Mouse (Mus musculus) olfactory bulb, adult 2 months (tissue): ENCODE results near the gene Irgm1. TPM values are rescaled to one million over a fixed set of nuclear protein-coding genes. Genes with fewer than 3 reads are reported as not detected.
"Not testable (repeated sequence)": the region's sequence is repeated elsewhere in the genome, so short reads cannot be mapped to it uniquely, and the experiment has no call there.

Experiments
- H3K27ac ChIP-seq: fragments of 200-500 bp; 2 replicates; pipeline ENCODE4 v1.5.1; 2012; ENCODE audit warnings: low read depth, low read length; ENCODE audit not compliant: insufficient read depth
- H3K4me1 ChIP-seq: fragments of 200-500 bp; 2 replicates; pipeline ENCODE4 v1.6.1; 2012; ENCODE audit warnings: low read length; ENCODE audit not compliant: control insufficient read depth, insufficient read depth
- H3K4me3 ChIP-seq: fragments of 200-500 bp; 2 replicates; pipeline ENCODE4 v1.5.1; 2012; ENCODE audit warnings: mild to moderate bottlenecking, low read depth, low read length, moderate library complexity; ENCODE audit not compliant: insufficient read depth
- CTCF ChIP-seq: fragments of 200-500 bp; IDR thresholded peaks from 2 replicates; pipeline ENCODE4 v1.5.1; 2012; ENCODE audit warnings: low read depth, mild to moderate bottlenecking, low read length, moderate library complexity; ENCODE audit not compliant: insufficient read depth
- POLR2A ChIP-seq: fragments of 200-500 bp; IDR thresholded peaks from 2 replicates; pipeline ENCODE4 v1.6.1; 2012; ENCODE audit warnings: mild to moderate bottlenecking, low read depth, low read length, moderate library complexity; ENCODE audit not compliant: insufficient read depth
- WGBS: fragments of 180-500 bp; shearing (Covaris S2); methylation state at CpG from one replicate; pipeline ENCODE4 v1.1.7; 2018; 5-methylcytosine and 5-hydroxymethylcytosine counted together
- polyA plus RNA-seq: library from polyadenylated mRNA; stranded (reverse); fragments of >200 nt; gene quantifications from 2 replicates; pipeline ENCODE4 v1.2.4, GENCODE M21; 2012; ENCODE audit warnings: low replicate concordance; ENCODE audit not compliant: missing spikeins, insufficient read depth, insufficient read length

Gene Irgm1
- polyA plus RNA-seq, 1 experiment, result not detected

DNA sequence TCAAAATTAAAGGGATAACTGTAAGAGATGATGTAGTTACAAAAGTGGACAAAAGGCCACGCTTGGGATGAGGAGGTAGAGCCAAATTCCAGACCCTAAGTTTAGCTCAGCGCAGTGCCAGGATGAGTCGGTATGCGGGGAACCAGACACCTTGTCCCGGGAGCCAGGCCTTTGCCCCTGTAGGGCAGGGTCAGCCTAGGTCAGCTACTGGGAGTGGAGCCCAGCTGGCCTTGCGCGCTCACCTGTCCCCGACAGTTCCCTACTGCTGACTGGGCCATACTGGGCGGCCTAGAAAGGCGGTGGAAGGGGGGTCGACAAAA, 34.5 kb downstream of the Irgm1 start:
- WGBS, result 38% methylated on average over 11 of the region's 11 CpGs
- H3K4me1 ChIP-seq, result peaks cover 9% of the 10 kb centered on the region
- no peak overlapping the region for H3K27ac ChIP-seq
- H3K4me3 ChIP-seq, result peak overlapping the region; percentile 84
- TF ChIP-seq CTCF (no peak), POLR2A (no peak)

- WGBS, result 86% methylated on average over 6 of the region's 6 CpGs
- no peak overlapping the region for H3K4me3 ChIP-seq
- H3K27ac ChIP-seq, result no peak overlapping the region
- TF ChIP-seq POLR2A (no peak), CTCF (no peak)
- peaks cover 9% of the 10 kb centered on the region for H3K4me1 ChIP-seq
Observed at GRCm38 (mm10) chr11:48835923-48836322, 35.6 kb downstream of the Irgm1 start.

GRCm38 (mm10) chr11:48833731-48834639, 37.5 kb downstream of the Irgm1 start:
- WGBS, result under 1% methylated on average over 30 of the region's 30 CpGs

DNA sequence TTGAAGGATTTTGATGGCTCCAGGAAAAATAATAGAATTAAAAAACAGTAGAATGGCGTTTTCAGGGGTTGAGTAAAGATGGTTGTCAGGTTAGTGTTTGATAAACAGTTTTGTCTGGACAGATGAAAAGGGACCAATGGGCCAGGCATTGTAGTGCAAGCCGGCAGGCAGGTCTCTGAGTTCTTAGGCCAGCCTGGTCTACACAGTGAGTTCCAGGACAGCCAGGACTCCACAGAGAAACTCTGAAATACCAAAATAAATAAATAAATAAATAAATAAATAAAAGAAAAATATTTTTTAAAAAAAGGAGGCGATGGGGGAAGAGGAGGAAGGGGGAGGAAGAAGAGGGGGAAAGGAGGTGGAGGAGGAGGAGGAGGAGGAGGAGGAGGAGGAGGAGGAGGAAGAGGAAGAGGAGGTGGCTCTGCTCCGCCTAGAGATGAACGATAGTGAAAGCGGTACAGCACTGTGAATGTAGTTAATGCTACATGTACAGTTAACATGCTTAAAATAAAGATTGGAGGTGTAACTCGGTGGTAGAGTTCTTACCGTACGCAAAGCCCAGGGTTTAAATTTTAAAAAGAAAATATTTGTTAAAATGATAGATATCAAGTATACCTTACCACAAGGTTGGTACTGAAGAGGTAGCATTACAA, 38.3 kb downstream of the Irgm1 start:
- H3K4me1 ChIP-seq, result peaks cover 6% of the 10 kb centered on the region
- no peak overlapping the region for H3K4me3 ChIP-seq
- TF ChIP-seq CTCF (no peak), POLR2A (no peak)
- WGBS, result 25% methylated on average over 9 of the region's 9 CpGs
- H3K27ac ChIP-seq, result no peak overlapping the region

More at GRCm38 (mm10) chr11:48833731-48834639, 37.5 kb downstream of the Irgm1 start:
- TF ChIP-seq POLR2A (no peak), CTCF (no peak)
- Histone ChIP-seq H3K4me1 (peaks cover 9% of the 10 kb centered on the region), H3K4me3 (peak overlapping the region; percentile 68), H3K27ac (peak overlapping the region; percentile 66)

DNA sequence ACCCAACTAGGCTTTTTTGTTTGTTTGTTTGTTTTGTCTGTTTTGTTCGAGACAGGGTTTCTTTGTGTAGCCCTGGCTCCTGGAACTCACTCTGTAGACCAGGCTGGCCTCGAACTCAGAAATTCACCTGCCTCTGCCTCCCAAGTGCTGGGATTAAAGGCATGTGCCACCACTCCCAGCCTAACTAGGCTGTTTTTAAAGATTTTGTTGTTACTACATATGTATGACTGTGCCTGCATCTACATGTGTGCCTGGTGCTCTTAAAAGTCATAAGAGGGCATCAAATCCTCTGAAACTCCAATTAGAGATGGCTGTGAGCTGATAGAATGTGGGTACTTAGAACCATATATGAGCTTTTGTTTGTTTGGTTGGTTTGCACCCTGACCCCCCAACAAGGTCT, 40.2 kb downstream of the Irgm1 start:
- no peak overlapping the region for H3K27ac ChIP-seq
- TF ChIP-seq POLR2A, result no peak
- TF ChIP-seq CTCF, result no peak
- 76% methylated on average over 2 of the region's 2 CpGs for WGBS
- H3K4me3 ChIP-seq, result no peak overlapping the region
- H3K4me1 ChIP-seq, result peaks cover 3% of the 10 kb centered on the region

GRCm38 (mm10) chr11:48830279-48830678, 41.2 kb downstream of the Irgm1 start:
- WGBS, result 90% methylated on average over 2 of the region's 2 CpGs
- peaks cover 3% of the 10 kb centered on the region for H3K4me1 ChIP-seq
- H3K4me3 ChIP-seq, result no peak overlapping the region
- TF ChIP-seq CTCF (no peak), POLR2A (no peak)
- no peak overlapping the region for H3K27ac ChIP-seq

DNA sequence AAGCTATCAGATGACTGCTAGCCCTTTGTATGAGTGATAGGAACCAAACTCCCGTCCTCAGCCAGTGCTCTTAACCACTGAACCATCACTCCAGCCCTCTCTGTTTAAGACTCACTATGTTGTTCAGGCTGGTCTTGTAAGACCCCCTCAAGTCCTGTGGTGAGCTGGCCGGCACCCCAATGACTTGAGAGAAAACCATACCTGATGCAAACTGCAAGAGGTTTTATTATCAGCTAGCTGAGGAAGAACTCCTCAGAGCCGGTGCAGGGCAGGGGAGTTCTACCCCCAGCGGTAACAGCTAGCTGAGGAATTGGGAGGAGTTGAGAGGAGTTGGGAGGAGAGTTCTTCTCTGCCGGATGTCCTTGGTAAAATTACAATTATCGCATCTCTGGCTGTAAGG, 43.6 kb downstream of the Irgm1 start:
- TF ChIP-seq CTCF (no peak), POLR2A (no peak)
- Histone ChIP-seq H3K4me3 (no peak overlapping the region), H3K27ac (no peak overlapping the region), H3K4me1 (peaks cover 14% of the 10 kb centered on the region)
- WGBS, result 51% methylated on average over 6 of the region's 6 CpGs

GRCm38 (mm10) chr11:48826752-48827096, 44.8 kb downstream of the Irgm1 start:
- Histone ChIP-seq H3K27ac (no peak overlapping the region), H3K4me1 (peaks cover 14% of the 10 kb centered on the region), H3K4me3 (peak overlapping the region; percentile 41)
- WGBS, result 1% methylated on average over 6 of the region's 6 CpGs
- TF ChIP-seq CTCF (no peak), POLR2A (no peak)

GRCm38 (mm10) chr11:48825979-48826751, 45.3 kb downstream of the Irgm1 start, which contains the start of the genes Trim7 and Gm12184:
Gene Trim7 (plus strand): TSS chr11:48826140.
Gene Gm12184 (minus strand): TSS chr11:48826655.
- Histone ChIP-seq H3K4me3 (peak within 1 kb of the TSS; percentile 41), H3K4me1 (peaks cover 14% of the 10 kb centered on the region)
- not testable (repeated sequence) for H3K27ac ChIP-seq
- 3% methylated on average over 75 of the region's 92 CpGs for WGBS
